Mouse (Mus musculus) heart, embryonic 12.5 days (tissue): Measurements from ENCODE around the gene Smim7. TPM values are rescaled to one million over a fixed set of nuclear protein-coding genes. Genes with fewer than 3 reads are reported as not detected.
A peak's percentile ranks its signal among the peaks of the same experiment; 100 is the strongest.

Experiments
- ATAC-seq: fragments of 200-750 bp; cut with Nextera tagmentation; 2 replicates; pipeline ENCODE4 v1.8.0; 2017; ENCODE audit warnings: moderate TSS enrichment, moderate library complexity; ENCODE audit not compliant: insufficient number of reproducible peaks, low FRiP score
- H3K27ac ChIP-seq: fragments of 300-500 bp; sonication (generic); 2 replicates; pipeline ENCODE4 v1.5.1; 2016; ENCODE audit warnings: mild to moderate bottlenecking, moderate library complexity; ENCODE audit not compliant: poor library complexity, severe bottlenecking
- H3K27me3 ChIP-seq: fragments of 300-500 bp; sonication (generic); replicated peaks from 2 replicates; pipeline ENCODE4 v1.6.1; 2016; ENCODE audit warnings: mild to moderate bottlenecking, moderate library complexity
- H3K36me3 ChIP-seq: fragments of 300-500 bp; sonication (generic); 2 replicates; pipeline ENCODE4 v1.6.1; 2016; ENCODE audit warnings: mild to moderate bottlenecking, moderate library complexity
- H3K4me1 ChIP-seq: fragments of 300-500 bp; sonication (generic); replicated peaks from 2 replicates; pipeline ENCODE4 v1.6.1; 2016; ENCODE audit warnings: mild to moderate bottlenecking
- H3K4me2 ChIP-seq: fragments of 300-500 bp; sonication (generic); 2 replicates; pipeline ENCODE4 v1.6.1; 2016; ENCODE audit warnings: mild to moderate bottlenecking, moderate library complexity
- H3K4me3 ChIP-seq: fragments of 300-500 bp; sonication (generic); 2 replicates; pipeline ENCODE4 v1.5.1; 2016; ENCODE audit warnings: mild to moderate bottlenecking
- H3K9ac ChIP-seq: fragments of 300-500 bp; sonication (generic); 2 replicates; pipeline ENCODE4 v1.6.1; 2016; ENCODE audit warnings: mild to moderate bottlenecking, moderate library complexity
- H3K9me3 ChIP-seq: fragments of 300-500 bp; sonication (generic); replicated peaks from 2 replicates; pipeline ENCODE4 v1.6.1; 2016; ENCODE audit warnings: mild to moderate bottlenecking, moderate library complexity
- WGBS: fragments of 180-500 bp; shearing (Covaris S2); methylation state at CpG from one replicate; pipeline ENCODE4 v1.1.7; 2016; 5-methylcytosine and 5-hydroxymethylcytosine counted together
- polyA plus RNA-seq: library from polyadenylated mRNA; unstranded; fragments of >200 nt; fragmentation: Nextera tagmentation; extraction: Ambion mirVana; gene quantifications from 2 replicates; pipeline ENCODE4 v1.2.1, GENCODE M21; 2016

The Smim7 gene
- polyA plus RNA-seq, 1 experiment from 2014 or later = 109 TPM

- ATAC-seq = no peak
- Histone ChIP-seq H3K9me3 (no peaks in the 10 kb centered on the region), H3K4me3 (no peak overlapping the region), H3K4me2 (peak overlapping the region; percentile 15; the same call in 1 of the 2 replicates), H3K36me3 (peaks cover 9% of the 10 kb centered on the region), H3K27ac (no peak overlapping the region), H3K4me1 (peaks cover 32% of the 10 kb centered on the region), H3K9ac (0 out of 2 replicates have a peak overlapping the region, but pooled peaks have one; percentile 8), H3K27me3 (no peaks in the 10 kb centered on the region)
- WGBS = 83% methylated on average over 6 of the region's 6 CpGs
Measured at GRCm38 (mm10) chr8:72573450-72573849, 2.6 kb upstream of the Smim7 start.

GRCm38 (mm10) chr8:72572507-72572906, 1.6 kb upstream of the Smim7 start:
- Histone ChIP-seq H3K4me3 (peak overlapping the region; percentile 70), H3K36me3 (peaks cover 19% of the 10 kb centered on the region), H3K9me3 (no peaks in the 10 kb centered on the region), H3K27ac (peak overlapping the region; percentile 95), H3K9ac (peak overlapping the region; percentile 91), H3K4me2 (peak overlapping the region; percentile 88), H3K27me3 (no peaks in the 10 kb centered on the region), H3K4me1 (peaks cover 22% of the 10 kb centered on the region)
- 8% methylated on average over 10 of the region's 10 CpGs for WGBS
- ATAC-seq = no peak

- peaks cover 25% of the 10 kb centered on the region for H3K36me3 ChIP-seq
- no peaks in the 10 kb centered on the region for H3K9me3 ChIP-seq
- peak within 1 kb of the TSS; percentile 91 for H3K9ac ChIP-seq
- peaks cover 21% of the 10 kb centered on the region for H3K4me1 ChIP-seq
- peak; percentile 60 for ATAC-seq
- H3K27me3 ChIP-seq = no peaks in the 10 kb centered on the region
- peak within 1 kb of the TSS; percentile 70 for H3K4me3 ChIP-seq
- WGBS = under 1% methylated on average over 45 of the region's 45 CpGs
- H3K27ac ChIP-seq = peak within 1 kb of the TSS; percentile 95
- peak within 1 kb of the TSS; percentile 88 for H3K4me2 ChIP-seq
Measured at GRCm38 (mm10) chr8:72571611-72572473, 954 bp upstream of the Smim7 start, which contains the start of gene Tmem38a. Gene Tmem38a (plus strand): TSS chr8:72572055.

GRCm38 (mm10) chr8:72565970-72566369, 4.9 kb downstream of the Smim7 start:
- 85% methylated on average over 2 of the region's 2 CpGs for WGBS
- H3K27ac ChIP-seq = no peak overlapping the region
- no peak for ATAC-seq

GRCm38 (mm10) chr8:72561111-72561689, 9.7 kb downstream of the Smim7 start:
- H3K4me2 ChIP-seq = no peak overlapping the region
- no peak for ATAC-seq
- H3K4me3 ChIP-seq = no peak overlapping the region
- H3K9ac ChIP-seq = no peak overlapping the region
- H3K9me3 ChIP-seq = no peaks in the 10 kb centered on the region
- peaks cover 67% of the 10 kb centered on the region for H3K36me3 ChIP-seq
- no peaks in the 10 kb centered on the region for H3K27me3 ChIP-seq
- H3K4me1 ChIP-seq = peaks cover 10% of the 10 kb centered on the region
- 68% methylated on average over 1 of the region's 1 CpGs for WGBS
- peak overlapping the region; percentile 29 for H3K27ac ChIP-seq

More at GRCm38 (mm10) chr8:72565970-72566369, 4.9 kb downstream of the Smim7 start:
- no peaks in the 10 kb centered on the region for H3K9me3 ChIP-seq
- peaks cover 69% of the 10 kb centered on the region for H3K36me3 ChIP-seq
- peaks cover 20% of the 10 kb centered on the region for H3K4me1 ChIP-seq
- H3K4me2 ChIP-seq = no peak overlapping the region
- no peak overlapping the region for H3K9ac ChIP-seq
- no peaks in the 10 kb centered on the region for H3K27me3 ChIP-seq
- no peak overlapping the region for H3K4me3 ChIP-seq

- H3K36me3 ChIP-seq = peaks cover 41% of the 10 kb centered on the region
- 51% methylated on average over 4 of the region's 4 CpGs for WGBS
- H3K4me3 ChIP-seq = no peak overlapping the region
Measured at GRCm38 (mm10) chr8:72555770-72556169, 15.1 kb downstream of the Smim7 start.

GRCm38 (mm10) chr8:72549314-72549892, 21.5 kb downstream of the Smim7 start:
- 13% methylated on average over 5 of the region's 5 CpGs for WGBS
- Histone ChIP-seq H3K9me3 (no peaks in the 10 kb centered on the region), H3K4me2 (peak overlapping the region; percentile 99), H3K27ac (peak overlapping the region; percentile 97), H3K36me3 (peaks cover 17% of the 10 kb centered on the region), H3K4me3 (peak overlapping the region; percentile 87), H3K9ac (peak overlapping the region; percentile 87), H3K27me3 (no peaks in the 10 kb centered on the region), H3K4me1 (peaks cover 31% of the 10 kb centered on the region)
- no peak for ATAC-seq

More at GRCm38 (mm10) chr8:72555770-72556169, 15.1 kb downstream of the Smim7 start:
- ATAC-seq = no peak
- Histone ChIP-seq H3K4me2 (no peak overlapping the region), H3K4me1 (no peaks in the 10 kb centered on the region), H3K27ac (no peak overlapping the region), H3K27me3 (no peaks in the 10 kb centered on the region), H3K9me3 (no peaks in the 10 kb centered on the region), H3K9ac (no peak overlapping the region)

- peak; percentile 58 for ATAC-seq
- Histone ChIP-seq H3K4me3 (peak overlapping the region; percentile 87), H3K36me3 (peaks cover 23% of the 10 kb centered on the region), H3K9me3 (no peaks in the 10 kb centered on the region), H3K27me3 (no peaks in the 10 kb centered on the region), H3K4me1 (peaks cover 31% of the 10 kb centered on the region), H3K27ac (peak overlapping the region; percentile 97), H3K9ac (peak overlapping the region; percentile 87), H3K4me2 (peak overlapping the region; percentile 99)
- WGBS = under 1% methylated on average over 44 of the region's 45 CpGs
Measured at GRCm38 (mm10) chr8:72548644-72549313, 22.1 kb downstream of the Smim7 start.

GRCm38 (mm10) chr8:72547802-72548643, 22.9 kb downstream of the Smim7 start, which contains the start of gene Med26:
Gene Med26 (minus strand): TSS chr8:72548270.
- Histone ChIP-seq H3K9ac (peak within 1 kb of the TSS; percentile 99), H3K36me3 (peaks cover 28% of the 10 kb centered on the region), H3K9me3 (no peaks in the 10 kb centered on the region), H3K27ac (peak within 1 kb of the TSS; percentile 97), H3K4me2 (peak within 1 kb of the TSS; percentile 99), H3K27me3 (no peaks in the 10 kb centered on the region), H3K4me3 (peak within 1 kb of the TSS; percentile 87), H3K4me1 (peaks cover 31% of the 10 kb centered on the region)
- ATAC-seq = peak; percentile 96
- WGBS = 0% methylated on average over 91 of the region's 92 CpGs
